In genomic region chr8:111439189-111439588, GRCm38 (mm10) we compare ENCODE assay signal across 8 mouse cellular contexts. TPM values are rescaled to one million over a fixed set of nuclear protein-coding genes. Genes with fewer than 3 reads are reported as not detected.
DNase-seq lines count a peak whose midpoint lies in the region; ATAC-seq and TF ChIP-seq lines count a peak whose summit lies in the region.

No protein-coding gene starts in this region.

- TF ChIP-seq CTCF in thymus, adult 2 months (IDR thresholded peaks at IDR 0.05; ENCODE audit: borderline replicate concordance, control insufficient read depth, extremely low read depth, insufficient read depth, low read length, poor library complexity), result no peak

- H3K4me1 ChIP-seq in midbrain, embryonic 11.5 days (ENCODE audit: control insufficient read depth, insufficient read depth, low read length), result no peaks in the 10 kb centered on the region
- H3K4me1 ChIP-seq in midbrain, embryonic 16.5 days (ENCODE audit: control insufficient read depth, insufficient read depth, low read length), result no peaks in the 10 kb centered on the region
- H3K4me1 ChIP-seq in neural tube, embryonic 15.5 days, result no peaks in the 10 kb centered on the region
- peaks cover 3% of the 10 kb centered on the region for H3K4me1 ChIP-seq in thymus, adult 2 months (replicated peaks; ENCODE audit: control insufficient read depth, insufficient read depth, low read length)

- ATAC-seq in midbrain, embryonic 11.5 days (ENCODE audit: low FRiP score), result no peak
- no peak for ATAC-seq in midbrain, embryonic 16.5 days
- 0 out of 2 replicates have a peak, but pooled peaks have one; percentile 31 for ATAC-seq in neural tube, embryonic 15.5 days (ENCODE audit: low FRiP score)

- intact Hi-C loops in left cerebral cortex, postnatal 4 days (cut with DNase I), result loop anchor here (1.0 kb wide), 1 partner anchor 96 kb away; no protein-coding TSS in a partner anchor

- H3K9me3 ChIP-seq in midbrain, embryonic 11.5 days (ENCODE audit: control insufficient read depth, low read length), result no peaks in the 10 kb centered on the region
- H3K9me3 ChIP-seq in midbrain, embryonic 16.5 days (replicated peaks; ENCODE audit: control insufficient read depth, low read length, poor library complexity, severe bottlenecking), result no peaks in the 10 kb centered on the region
- H3K9me3 ChIP-seq in neural tube, embryonic 15.5 days (replicated peaks), result no peaks in the 10 kb centered on the region

- 29% methylated on average over 9 of the region's 9 CpGs for WGBS in midbrain, embryonic 11.5 days
- WGBS in midbrain, embryonic 16.5 days, result 28% methylated on average over 9 of the region's 9 CpGs
- 22% methylated on average over 9 of the region's 9 CpGs for WGBS in neural tube, embryonic 15.5 days
- WGBS in thymus, adult 2 months, result 25% methylated on average over 9 of the region's 9 CpGs

- DNase-seq in midbrain, embryonic 11.5 days (ENCODE audit: low spot score, missing footprints), result peak; percentile 97
- DNase-seq in cerebellum, adult 11-12 months, result peak; percentile 70
- peak; percentile 75 to 80 for DNase-seq in frontal cortex, postnatal 25 days (ENCODE audit: low spot score in 2 of 2)
- DNase-seq in kidney, adult 8-10 months, result peak; percentile 68 to 91
- peak; percentile 78 for DNase-seq in left cerebral cortex, postnatal 4 days
- peak; percentile 61 for DNase-seq in thymus, adult 2 months

- no peak overlapping the region for H3K4me3 ChIP-seq in midbrain, embryonic 11.5 days (ENCODE audit: low read depth, low read length)
- no peak overlapping the region for H3K4me3 ChIP-seq in midbrain, embryonic 16.5 days (ENCODE audit: low read depth, low read length)
- no peak overlapping the region for H3K4me3 ChIP-seq in neural tube, embryonic 15.5 days (replicated peaks)
- H3K4me3 ChIP-seq in thymus, adult 2 months (ENCODE audit: control insufficient read depth, insufficient read depth, low read length), result no peak overlapping the region

- H3K4me2 ChIP-seq in midbrain, embryonic 11.5 days, result no peak overlapping the region
- no peak overlapping the region for H3K4me2 ChIP-seq in midbrain, embryonic 16.5 days (ENCODE audit: low read length)
- no peak overlapping the region for H3K4me2 ChIP-seq in neural tube, embryonic 15.5 days

- no peaks in the 10 kb centered on the region for H3K27me3 ChIP-seq in midbrain, embryonic 11.5 days (ENCODE audit: control insufficient read depth, insufficient read depth, low read length)
- H3K27me3 ChIP-seq in midbrain, embryonic 16.5 days (ENCODE audit: control insufficient read depth, insufficient read depth, low read depth, low read length), result no peaks in the 10 kb centered on the region
- H3K27me3 ChIP-seq in neural tube, embryonic 15.5 days (replicated peaks), result no peaks in the 10 kb centered on the region
- no peaks in the 10 kb centered on the region for H3K27me3 ChIP-seq in thymus, adult 2 months (ENCODE audit: control insufficient read depth, insufficient read depth, low read length)

- no peak overlapping the region for H3K27ac ChIP-seq in midbrain, embryonic 11.5 days (ENCODE audit: low read depth, low read length)
- H3K27ac ChIP-seq in midbrain, embryonic 16.5 days (ENCODE audit: low read length), result no peak overlapping the region
- H3K27ac ChIP-seq in neural tube, embryonic 15.5 days (replicated peaks), result no peak overlapping the region
- H3K27ac ChIP-seq in thymus, adult 2 months (ENCODE audit: control insufficient read depth, insufficient read depth, low read length), result no peak overlapping the region

- no peak for TF ChIP-seq POLR2A in thymus, adult 2 months (IDR thresholded peaks at IDR 0.05; ENCODE audit: control insufficient read depth, extremely low read depth, insufficient read depth, low read length, poor library complexity)

- H3K36me3 ChIP-seq in midbrain, embryonic 11.5 days (ENCODE audit: control insufficient read depth, insufficient read depth, low read length), result no peaks in the 10 kb centered on the region
- no peaks in the 10 kb centered on the region for H3K36me3 ChIP-seq in midbrain, embryonic 16.5 days (ENCODE audit: control insufficient read depth, insufficient read depth, low read length)
- H3K36me3 ChIP-seq in neural tube, embryonic 15.5 days, result no peaks in the 10 kb centered on the region
- no peaks in the 10 kb centered on the region for H3K36me3 ChIP-seq in thymus, adult 2 months (ENCODE audit: control insufficient read depth, insufficient read depth, low read length)

- H3K9ac ChIP-seq in midbrain, embryonic 11.5 days (ENCODE audit: low read length), result no peak overlapping the region
- H3K9ac ChIP-seq in midbrain, embryonic 16.5 days (ENCODE audit: low read depth, low read length), result no peak overlapping the region
- H3K9ac ChIP-seq in neural tube, embryonic 15.5 days (replicated peaks), result no peak overlapping the region

RNA-seq across cellular contexts. Expression of gene Fa2h, which starts 45.6 kb away (rescaled TPM):
- polyA plus RNA-seq in midbrain, embryonic 11.5 days (2014; fragmentation: Nextera tagmentation; extraction: Ambion mirVana), result not detected in 2 replicates
- 0.28 TPM in 1 of 2 replicates, not detected in the other for polyA plus RNA-seq in midbrain, embryonic 16.5 days (2015; fragmentation: Nextera tagmentation; extraction: Ambion mirVana)
- total RNA-seq in left cerebral cortex, postnatal 4 days (2021), result 1 to 10 TPM in 1 of 2 experiments, under 1 TPM in 1; 0.62 to 1.1 TPM
- 0.69 and 0.86 TPM in 2 replicates for polyA plus RNA-seq in neural tube, embryonic 15.5 days (2015; fragmentation: Nextera tagmentation; extraction: Ambion mirVana)
- 0.73 and 0.87 TPM in 2 replicates for polyA plus RNA-seq in thymus, adult 2 months (2012; rRNA removed)
